Mouse (Mus musculus) heart, adult 2 months (tissue): ENCODE results near the gene Bub3. TPM values are rescaled to one million over a fixed set of nuclear protein-coding genes. Genes with fewer than 3 reads are reported as not detected.

Source experiments
- DNase-seq, 2 experiments: peaks; one replicate each; pipeline ENCODE4 v3.0.0; 2021
- H3K27ac ChIP-seq: fragments of 200-600 bp; 2 replicates; pipeline ENCODE4 v1.8.1; 2022
- H3K27me3 ChIP-seq: fragments of 200-500 bp; 2 replicates; pipeline ENCODE4 v1.6.1; 2012; ENCODE audit warnings: mild to moderate bottlenecking, low read length, inconsistent platforms, mixed read lengths; ENCODE audit not compliant: control insufficient read depth, insufficient read depth
- H3K36me3 ChIP-seq: fragments of 200-500 bp; 2 replicates; pipeline ENCODE4 v1.6.1; 2012; ENCODE audit warnings: low read length, inconsistent platforms; ENCODE audit not compliant: control insufficient read depth, insufficient read depth
- H3K4me1 ChIP-seq: fragments of 200-500 bp; 2 replicates; pipeline ENCODE4 v1.6.1; 2011; ENCODE audit warnings: low read length; ENCODE audit not compliant: control insufficient read depth, insufficient read depth
- H3K4me3 ChIP-seq: fragments of 200-600 bp; 2 replicates; pipeline ENCODE4 v1.8.1; 2022
- H3K79me2 ChIP-seq: fragments of 200-500 bp; replicated peaks from 2 replicates; pipeline ENCODE4 v1.6.1; 2012; ENCODE audit warnings: mild to moderate bottlenecking, inconsistent platforms, low read length, moderate library complexity, mixed read lengths; ENCODE audit not compliant: control insufficient read depth, insufficient read depth
- H3K9ac ChIP-seq: fragments of 200-500 bp; 2 replicates; pipeline ENCODE4 v1.6.1; 2012; ENCODE audit warnings: low read depth, mild to moderate bottlenecking, control low read depth, inconsistent platforms, low read length, mixed read lengths
- CTCF ChIP-seq: fragments of 200-600 bp; IDR thresholded peaks from 2 replicates; pipeline ENCODE4 v1.8.1; 2022; ENCODE audit warnings: antibody characterized with exemption, mild to moderate bottlenecking, moderate library complexity
- EP300 ChIP-seq: fragments of 200-500 bp; IDR thresholded peaks from 2 replicates; pipeline ENCODE4 v1.6.1; 2011; ENCODE audit warnings: low read depth, low read length, control low read depth; ENCODE audit not compliant: insufficient read depth
- POLR2A ChIP-seq: fragments of 200-500 bp; IDR thresholded peaks from 2 replicates; pipeline ENCODE4 v1.6.1; 2011; ENCODE audit warnings: mild to moderate bottlenecking, low read depth, low read length, control low read depth; ENCODE audit not compliant: insufficient read depth
- WGBS: fragments of 180-500 bp; shearing (Covaris S2); methylation state at CpG from one replicate; pipeline ENCODE4 v1.1.7; 2018; 5-methylcytosine and 5-hydroxymethylcytosine counted together
- intact Hi-C: fragments of 180-260 bp; cut with DNase I; formaldehyde crosslinking; loops from one replicate; pipeline ENCODE4 v1.15.1; 2025
- polyA plus RNA-seq: library from polyadenylated mRNA; depleted of rRNA; stranded (reverse); fragments of >200 nt; gene quantifications from 2 replicates; pipeline ENCODE4 v1.2.3, GENCODE M21; 2012
- total RNA-seq, 2 experiments: library from RNA; stranded (reverse); gene quantifications; 2 replicates each; pipeline ENCODE4 v1.2.3; 2021

Bub3 gene
- total and polyA plus RNA-seq, 3 experiments: 25.0 to 34.5 (median 29.8) TPM

- TF ChIP-seq POLR2A: no peak
- no peak for TF ChIP-seq CTCF
- TF ChIP-seq EP300: no peak
- peaks cover 50% of the 10 kb centered on the region for H3K27me3 ChIP-seq
- H3K4me3 ChIP-seq: peak overlapping the region; percentile 36
- H3K27ac ChIP-seq: no peak overlapping the region
- intact Hi-C loops: no loop called here
- no peaks in the 10 kb centered on the region for H3K36me3 ChIP-seq
- 2% methylated on average over 45 of the region's 45 CpGs for WGBS
- peaks cover 2% of the 10 kb centered on the region; the same call in 1 of the 2 replicates for H3K4me1 ChIP-seq
- no peaks in the 10 kb centered on the region for H3K79me2 ChIP-seq
- no peak overlapping the region for H3K9ac ChIP-seq
- DNase-seq: peak; percentile 9 to 42
These were observed 5.5 kb upstream of the Bub3 start for GRCm38 (mm10) chr7:131554341-131555180.

- no peak for TF ChIP-seq POLR2A
- peak; percentile 21; the same call in 1 of the 2 replicates for TF ChIP-seq CTCF
- no peak for TF ChIP-seq EP300
- Histone ChIP-seq H3K27me3 (peaks cover 48% of the 10 kb centered on the region), H3K4me3 (peak overlapping the region; percentile 22), H3K79me2 (no peaks in the 10 kb centered on the region), H3K4me1 (peaks cover 2% of the 10 kb centered on the region; the same call in 1 of the 2 replicates), H3K36me3 (no peaks in the 10 kb centered on the region), H3K27ac (no peak overlapping the region), H3K9ac (no peak overlapping the region)
- intact Hi-C loops: loop anchor here (1.0 kb wide), 1 partner anchor 11 kb away; no protein-coding TSS in a partner anchor
- DNase-seq: peak; percentile 40 to 66
- WGBS: 2% methylated on average over 68 of the region's 68 CpGs
These were observed 4.5 kb upstream of the Bub3 start for GRCm38 (mm10) chr7:131555301-131556081.

- Histone ChIP-seq H3K36me3 (peaks cover 3% of the 10 kb centered on the region), H3K27me3 (peaks cover 45% of the 10 kb centered on the region), H3K79me2 (no peaks in the 10 kb centered on the region), H3K4me1 (peaks cover 3% of the 10 kb centered on the region), H3K9ac (no peak overlapping the region), H3K4me3 (peak overlapping the region; percentile 22), H3K27ac (no peak overlapping the region)
- intact Hi-C loops: loop anchor here (1.0 kb wide), 1 partner anchor 12 kb away; no protein-coding TSS in a partner anchor
- no peak for TF ChIP-seq POLR2A
- no peak for TF ChIP-seq CTCF
- no peak for TF ChIP-seq EP300
- DNase-seq: no peak
- WGBS: 5% methylated on average over 9 of the region's 9 CpGs
These were observed 3.9 kb upstream of the Bub3 start for GRCm38 (mm10) chr7:131556116-131556515.

DNA sequence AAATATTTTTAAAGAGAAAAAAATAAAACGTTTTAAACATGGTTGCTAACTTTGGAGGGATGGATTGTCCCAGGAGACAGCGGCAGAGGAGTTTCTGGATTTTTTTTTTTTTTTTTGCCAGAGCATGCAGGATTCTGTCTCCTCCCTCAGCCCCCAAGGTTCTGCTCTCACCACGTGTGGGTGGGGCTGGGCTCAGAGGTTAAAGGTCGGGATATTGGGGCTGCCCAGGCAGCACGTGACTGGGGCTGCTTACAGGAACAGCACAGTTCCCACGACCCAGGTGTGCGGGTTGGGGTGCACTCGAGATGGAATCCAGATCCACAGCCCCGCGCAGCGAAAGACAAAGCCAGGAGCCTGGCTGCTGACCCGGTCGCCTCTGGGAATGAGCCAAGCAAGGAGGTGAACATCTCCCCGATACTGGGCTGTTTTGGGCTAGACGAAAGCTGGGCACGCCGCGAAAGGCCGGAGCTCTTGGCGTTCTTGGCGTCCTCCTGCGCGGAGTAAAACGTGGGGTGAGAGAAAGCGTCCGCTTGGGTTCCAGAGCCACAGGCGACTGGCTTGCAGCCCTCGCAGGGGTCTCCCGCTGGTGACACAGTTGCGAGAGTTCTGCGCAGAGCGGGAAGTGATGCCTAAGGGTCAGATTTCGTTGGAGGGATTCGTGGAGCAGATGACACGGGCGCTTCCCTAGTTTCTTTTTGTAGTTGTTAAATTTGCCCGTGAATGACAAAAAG is 3.3 kb upstream of the Bub3 start:
- intact Hi-C loops: loop anchor here (1.0 kb wide), 1 partner anchor 12 kb away; no protein-coding TSS in a partner anchor
- H3K79me2 ChIP-seq: no peaks in the 10 kb centered on the region
- no peak for TF ChIP-seq CTCF
- DNase-seq: peak; percentile 30 to 58
- H3K9ac ChIP-seq: no peak overlapping the region
- WGBS: 3% methylated on average over 37 of the region's 37 CpGs
- H3K27me3 ChIP-seq: peaks cover 41% of the 10 kb centered on the region
- H3K4me3 ChIP-seq: no peak overlapping the region
- H3K4me1 ChIP-seq: peaks cover 4% of the 10 kb centered on the region
- H3K27ac ChIP-seq: no peak overlapping the region
- peaks cover 6% of the 10 kb centered on the region for H3K36me3 ChIP-seq

GRCm38 (mm10) chr7:131557751-131558150 is 2.3 kb upstream of the Bub3 start:
- H3K36me3 ChIP-seq: peaks cover 6% of the 10 kb centered on the region
- H3K27me3 ChIP-seq: peaks cover 33% of the 10 kb centered on the region
- H3K79me2 ChIP-seq: peaks cover under 1% of the 10 kb centered on the region; the same call in 1 of the 2 replicates
- no peak overlapping the region for H3K9ac ChIP-seq
- intact Hi-C loops: no loop called here
- no peak for TF ChIP-seq EP300
- 47% methylated on average over 2 of the region's 2 CpGs for WGBS
- peaks cover 4% of the 10 kb centered on the region for H3K4me1 ChIP-seq
- H3K27ac ChIP-seq: no peak overlapping the region
- no peak for DNase-seq
- no peak overlapping the region for H3K4me3 ChIP-seq
